Mouse (Mus musculus): ENCODE measurements around the gene Tcf3. TPM values are rescaled to one million over a fixed set of nuclear protein-coding genes. Genes with fewer than 3 reads are reported as not detected.

The Tcf3 gene
- 148 and 149 TPM in 2 replicates for polyA plus RNA-seq (2014; fragmentation: Nextera tagmentation; extraction: Ambion mirVana)

- Histone ChIP-seq H3K36me3 (ENCODE audit: control insufficient read depth, insufficient read depth, low read length) (peaks cover 20% of the 10 kb centered on the region), H3K9ac (ENCODE audit: low read depth, low read length) (peak within 1 kb of the TSS; percentile 100), H3K27me3 (replicated peaks; ENCODE audit: control insufficient read depth, insufficient read depth, low read length) (no peaks in the 10 kb centered on the region), H3K27ac (ENCODE audit: low read depth, low read length) (peak within 1 kb of the TSS; percentile 97), H3K9me3 (ENCODE audit: control insufficient read depth, low read length) (no peaks in the 10 kb centered on the region), H3K4me3 (ENCODE audit: low read depth, low read length) (peak within 1 kb of the TSS; percentile 100), H3K4me1 (replicated peaks; ENCODE audit: control insufficient read depth, insufficient read depth, low read length) (peaks cover 34% of the 10 kb centered on the region), H3K4me2 (peak within 1 kb of the TSS; percentile 94)
- WGBS = under 1% methylated on average over 61 of the region's 61 CpGs
- DNase-seq (ENCODE audit: low spot score) = peak; percentile 93
- peak; percentile 89 for ATAC-seq (replicated peaks; ENCODE audit: low FRiP score)
These were observed at the start of gene Tcf3 for GRCm38 (mm10) chr10:80433513-80434232. Tcf3 (minus strand) TSS chr10:80433647.

GRCm38 (mm10) chr10:80481002-80481401 is 47.6 kb upstream of the Tcf3 start:
- DNase-seq (ENCODE audit: low spot score) = no peak
- H3K4me3 ChIP-seq (ENCODE audit: low read depth, low read length) = no peak overlapping the region
- H3K4me2 ChIP-seq = no peak overlapping the region
- no peaks in the 10 kb centered on the region for H3K36me3 ChIP-seq (ENCODE audit: control insufficient read depth, insufficient read depth, low read length)
- H3K27ac ChIP-seq (ENCODE audit: low read depth, low read length) = no peak overlapping the region
- no peak overlapping the region for H3K9ac ChIP-seq (ENCODE audit: low read depth, low read length)
- peak; percentile 84 for ATAC-seq (replicated peaks; ENCODE audit: low FRiP score)
- WGBS = 8% methylated on average over 5 of the region's 5 CpGs
- H3K9me3 ChIP-seq (ENCODE audit: control insufficient read depth, low read length) = no peaks in the 10 kb centered on the region
- peaks cover 12% of the 10 kb centered on the region for H3K4me1 ChIP-seq (replicated peaks; ENCODE audit: control insufficient read depth, insufficient read depth, low read length)
- H3K27me3 ChIP-seq (replicated peaks; ENCODE audit: control insufficient read depth, insufficient read depth, low read length) = peaks cover 63% of the 10 kb centered on the region

- ATAC-seq (replicated peaks; ENCODE audit: low FRiP score) (no peak), DNase-seq (ENCODE audit: low spot score) (no peak)
- WGBS = 69% methylated on average over 5 of the region's 5 CpGs
- Histone ChIP-seq H3K9me3 (ENCODE audit: control insufficient read depth, low read length) (no peaks in the 10 kb centered on the region), H3K27ac (ENCODE audit: low read depth, low read length) (no peak overlapping the region), H3K36me3 (ENCODE audit: control insufficient read depth, insufficient read depth, low read length) (no peaks in the 10 kb centered on the region), H3K4me3 (ENCODE audit: low read depth, low read length) (no peak overlapping the region), H3K9ac (ENCODE audit: low read depth, low read length) (no peak overlapping the region), H3K4me1 (replicated peaks; ENCODE audit: control insufficient read depth, insufficient read depth, low read length) (peaks cover 21% of the 10 kb centered on the region), H3K4me2 (no peak overlapping the region), H3K27me3 (replicated peaks; ENCODE audit: control insufficient read depth, insufficient read depth, low read length) (peaks cover 38% of the 10 kb centered on the region)
These were observed 45.1 kb upstream of the Tcf3 start for GRCm38 (mm10) chr10:80478531-80478930.

GRCm38 (mm10) chr10:80475290-80475959 is 42.0 kb upstream of the Tcf3 start:
- H3K4me1 ChIP-seq (replicated peaks; ENCODE audit: control insufficient read depth, insufficient read depth, low read length) = peaks cover 14% of the 10 kb centered on the region; the same call in 1 of the 2 replicates
- peak overlapping the region; percentile 83 for H3K4me2 ChIP-seq
- ATAC-seq (replicated peaks; ENCODE audit: low FRiP score) (peak; percentile 86), DNase-seq (ENCODE audit: low spot score) (peak; percentile 89)
- H3K9ac ChIP-seq (ENCODE audit: low read depth, low read length) = peak overlapping the region; percentile 50
- H3K27me3 ChIP-seq (replicated peaks; ENCODE audit: control insufficient read depth, insufficient read depth, low read length) = peaks cover 35% of the 10 kb centered on the region
- WGBS = under 1% methylated on average over 57 of the region's 58 CpGs
- no peaks in the 10 kb centered on the region for H3K36me3 ChIP-seq (ENCODE audit: control insufficient read depth, insufficient read depth, low read length)
- peak overlapping the region; percentile 57; the same call in 1 of the 2 replicates for H3K27ac ChIP-seq (ENCODE audit: low read depth, low read length)
- peak overlapping the region; percentile 61 for H3K4me3 ChIP-seq (ENCODE audit: low read depth, low read length)
- no peaks in the 10 kb centered on the region for H3K9me3 ChIP-seq (ENCODE audit: control insufficient read depth, low read length)

- Histone ChIP-seq H3K27me3 (replicated peaks; ENCODE audit: control insufficient read depth, insufficient read depth, low read length) (peaks cover 59% of the 10 kb centered on the region), H3K4me2 (no peak overlapping the region), H3K9ac (ENCODE audit: low read depth, low read length) (no peak overlapping the region), H3K27ac (ENCODE audit: low read depth, low read length) (no peak overlapping the region), H3K36me3 (ENCODE audit: control insufficient read depth, insufficient read depth, low read length) (no peaks in the 10 kb centered on the region), H3K4me3 (ENCODE audit: low read depth, low read length) (no peak overlapping the region), H3K4me1 (replicated peaks; ENCODE audit: control insufficient read depth, insufficient read depth, low read length) (no peaks in the 10 kb centered on the region), H3K9me3 (ENCODE audit: control insufficient read depth, low read length) (no peaks in the 10 kb centered on the region)
- no peak for ATAC-seq (replicated peaks; ENCODE audit: low FRiP score)
- DNase-seq (ENCODE audit: low spot score) = no peak
- 60% methylated on average over 5 of the region's 5 CpGs for WGBS
These were observed 31.6 kb upstream of the Tcf3 start for GRCm38 (mm10) chr10:80465066-80465465.

GRCm38 (mm10) chr10:80464381-80465035 is 31.1 kb upstream of the Tcf3 start:
- Histone ChIP-seq H3K9ac (ENCODE audit: low read depth, low read length) (no peak overlapping the region), H3K4me2 (no peak overlapping the region), H3K4me3 (ENCODE audit: low read depth, low read length) (no peak overlapping the region), H3K36me3 (ENCODE audit: control insufficient read depth, insufficient read depth, low read length) (no peaks in the 10 kb centered on the region), H3K27me3 (replicated peaks; ENCODE audit: control insufficient read depth, insufficient read depth, low read length) (peaks cover 56% of the 10 kb centered on the region), H3K9me3 (ENCODE audit: control insufficient read depth, low read length) (no peaks in the 10 kb centered on the region), H3K27ac (ENCODE audit: low read depth, low read length) (no peak overlapping the region), H3K4me1 (replicated peaks; ENCODE audit: control insufficient read depth, insufficient read depth, low read length) (no peaks in the 10 kb centered on the region)
- WGBS = 13% methylated on average over 18 of the region's 19 CpGs
- DNase-seq (ENCODE audit: low spot score) (no peak), ATAC-seq (replicated peaks; ENCODE audit: low FRiP score) (no peak)

GRCm38 (mm10) chr10:80461346-80461745 is 27.9 kb upstream of the Tcf3 start:
- peaks cover 45% of the 10 kb centered on the region for H3K27me3 ChIP-seq (replicated peaks; ENCODE audit: control insufficient read depth, insufficient read depth, low read length)
- WGBS = 49% methylated on average over 7 of the region's 7 CpGs

GRCm38 (mm10) chr10:80460324-80460723 is 26.9 kb upstream of the Tcf3 start:
- Histone ChIP-seq H3K4me2 (no peak overlapping the region), H3K9ac (ENCODE audit: low read depth, low read length) (no peak overlapping the region), H3K9me3 (ENCODE audit: control insufficient read depth, low read length) (no peaks in the 10 kb centered on the region), H3K27me3 (replicated peaks; ENCODE audit: control insufficient read depth, insufficient read depth, low read length) (peaks cover 42% of the 10 kb centered on the region), H3K4me1 (replicated peaks; ENCODE audit: control insufficient read depth, insufficient read depth, low read length) (no peaks in the 10 kb centered on the region), H3K27ac (ENCODE audit: low read depth, low read length) (no peak overlapping the region), H3K36me3 (ENCODE audit: control insufficient read depth, insufficient read depth, low read length) (no peaks in the 10 kb centered on the region), H3K4me3 (ENCODE audit: low read depth, low read length) (no peak overlapping the region)
- DNase-seq (ENCODE audit: low spot score) (no peak), ATAC-seq (replicated peaks; ENCODE audit: low FRiP score) (no peak)
- 66% methylated on average over 4 of the region's 4 CpGs for WGBS

More at GRCm38 (mm10) chr10:80461346-80461745, 27.9 kb upstream of the Tcf3 start:
- DNase-seq (ENCODE audit: low spot score) (no peak), ATAC-seq (replicated peaks; ENCODE audit: low FRiP score) (no peak)
- Histone ChIP-seq H3K4me1 (replicated peaks; ENCODE audit: control insufficient read depth, insufficient read depth, low read length) (no peaks in the 10 kb centered on the region), H3K9me3 (ENCODE audit: control insufficient read depth, low read length) (no peaks in the 10 kb centered on the region), H3K27ac (ENCODE audit: low read depth, low read length) (no peak overlapping the region), H3K36me3 (ENCODE audit: control insufficient read depth, insufficient read depth, low read length) (no peaks in the 10 kb centered on the region), H3K4me3 (ENCODE audit: low read depth, low read length) (no peak overlapping the region), H3K9ac (ENCODE audit: low read depth, low read length) (no peak overlapping the region), H3K4me2 (no peak overlapping the region)

All from liver, embryonic 11.5 days (tissue).